Mouse (Mus musculus) megakaryocyte, embryonic 14.5 days (primary cell): ENCODE results near the gene Sipa1l3. TPM values are rescaled to one million over a fixed set of nuclear protein-coding genes. Genes with fewer than 3 reads are reported as not detected.

Experiments used
- H3K27me3 ChIP-seq: replicated peaks from 2 replicates; pipeline ENCODE3; 2012; ENCODE audit warnings: inconsistent platforms
- H3K36me3 ChIP-seq: replicated peaks from 2 replicates; pipeline ENCODE3; 2012; ENCODE audit warnings: low read length, inconsistent platforms, mixed read lengths
- H3K4me1 ChIP-seq: 2 replicates; pipeline ENCODE4 v1.6.1; 2012; ENCODE audit warnings: inconsistent platforms
- H3K4me3 ChIP-seq: replicated peaks from 2 replicates; pipeline ENCODE3; 2012; ENCODE audit warnings: moderate library complexity, mild to moderate bottlenecking, inconsistent platforms
- H3K9me3 ChIP-seq: 2 replicates; pipeline ENCODE4 v1.6.1; 2012; ENCODE audit warnings: inconsistent platforms
- FLI1 ChIP-seq: IDR thresholded peaks from 2 replicates; pipeline ENCODE4 v1.6.1; 2012; ENCODE audit warnings: low read length, inconsistent platforms, mixed read lengths
- GATA1 ChIP-seq: IDR thresholded peaks from 3 replicates; pipeline ENCODE4 v1.6.1; 2012; ENCODE audit warnings: mixed read lengths, low read length, inconsistent platforms, borderline replicate concordance
- polyA plus RNA-seq: library from polyadenylated mRNA; stranded (reverse); fragments of >175 nt; gene quantifications from 2 replicates; pipeline ENCODE4 v1.2.3, GENCODE M21; 2012; ENCODE audit warnings: low replicate concordance; ENCODE audit not compliant: insufficient read depth

The Sipa1l3 gene
- polyA plus RNA-seq, 1 experiment, result 27.5 TPM

- H3K27me3 ChIP-seq, result peaks cover 3% of the 10 kb centered on the region
- H3K4me3 ChIP-seq, result no peak overlapping the region
- TF ChIP-seq FLI1 (no peak), GATA1 (no peak)
- no peaks in the 10 kb centered on the region for H3K36me3 ChIP-seq
- peaks cover 2% of the 10 kb centered on the region; the same call in 1 of the 2 replicates for H3K9me3 ChIP-seq
- no peaks in the 10 kb centered on the region; the same call in 1 of the 2 replicates for H3K4me1 ChIP-seq
Observed at GRCm38 (mm10) chr7:29466585-29466984, 51.9 kb downstream of the Sipa1l3 start.

- Histone ChIP-seq H3K4me3 (no peak overlapping the region), H3K27me3 (peaks cover 4% of the 10 kb centered on the region)
- TF ChIP-seq GATA1, result no peak
- no peak for TF ChIP-seq FLI1
Observed at GRCm38 (mm10) chr7:29465736-29466135, 52.7 kb downstream of the Sipa1l3 start.

GRCm38 (mm10) chr7:29462820-29463219 lies 55.6 kb downstream of the Sipa1l3 start:
- peaks cover 4% of the 10 kb centered on the region for H3K27me3 ChIP-seq
- H3K36me3 ChIP-seq, result peaks cover 2% of the 10 kb centered on the region
- H3K4me1 ChIP-seq, result peaks cover 2% of the 10 kb centered on the region; the same call in 1 of the 2 replicates
- peaks cover 16% of the 10 kb centered on the region for H3K9me3 ChIP-seq
- H3K4me3 ChIP-seq, result no peak overlapping the region
- no peak for TF ChIP-seq GATA1
- no peak for TF ChIP-seq FLI1

More at GRCm38 (mm10) chr7:29465736-29466135, 52.7 kb downstream of the Sipa1l3 start:
- Histone ChIP-seq H3K36me3 (peaks cover 2% of the 10 kb centered on the region), H3K4me1 (no peaks in the 10 kb centered on the region; the same call in 1 of the 2 replicates), H3K9me3 (peaks cover 10% of the 10 kb centered on the region)

- Histone ChIP-seq H3K4me1 (peaks cover 5% of the 10 kb centered on the region; the same call in 1 of the 2 replicates), H3K4me3 (no peak overlapping the region), H3K9me3 (peaks cover 16% of the 10 kb centered on the region), H3K36me3 (peaks cover 2% of the 10 kb centered on the region), H3K27me3 (peaks cover 4% of the 10 kb centered on the region)
- TF ChIP-seq GATA1 (no peak), FLI1 (no peak)
Observed at GRCm38 (mm10) chr7:29462178-29462577, 56.3 kb downstream of the Sipa1l3 start.

- Histone ChIP-seq H3K27me3 (peaks cover 4% of the 10 kb centered on the region), H3K4me1 (peaks cover 5% of the 10 kb centered on the region; the same call in 1 of the 2 replicates), H3K9me3 (peaks cover 16% of the 10 kb centered on the region), H3K4me3 (no peak overlapping the region), H3K36me3 (peaks cover 2% of the 10 kb centered on the region)
- TF ChIP-seq FLI1, result no peak
- TF ChIP-seq GATA1, result no peak
Observed at GRCm38 (mm10) chr7:29461557-29461956, 56.9 kb downstream of the Sipa1l3 start.

- H3K4me3 ChIP-seq, result no peak overlapping the region
- peaks cover 8% of the 10 kb centered on the region; the same call in 1 of the 2 replicates for H3K4me1 ChIP-seq
- peaks cover 4% of the 10 kb centered on the region for H3K27me3 ChIP-seq
- peaks cover 2% of the 10 kb centered on the region for H3K36me3 ChIP-seq
- no peak for TF ChIP-seq FLI1
- TF ChIP-seq GATA1, result no peak
- peaks cover 16% of the 10 kb centered on the region for H3K9me3 ChIP-seq
Observed at GRCm38 (mm10) chr7:29458889-29459740, 59.3 kb downstream of the Sipa1l3 start.

- Histone ChIP-seq H3K4me1 (peaks cover 16% of the 10 kb centered on the region; the same call in 1 of the 2 replicates), H3K27me3 (peaks cover 4% of the 10 kb centered on the region), H3K9me3 (peaks cover 16% of the 10 kb centered on the region), H3K4me3 (no peak overlapping the region), H3K36me3 (peaks cover 2% of the 10 kb centered on the region)
- TF ChIP-seq FLI1 (no peak), GATA1 (no peak)
Observed at GRCm38 (mm10) chr7:29457772-29458171, 60.7 kb downstream of the Sipa1l3 start.

GRCm38 (mm10) chr7:29456716-29457115 lies 61.7 kb downstream of the Sipa1l3 start:
- Histone ChIP-seq H3K9me3 (peaks cover 16% of the 10 kb centered on the region), H3K27me3 (peaks cover 4% of the 10 kb centered on the region), H3K4me1 (peaks cover 16% of the 10 kb centered on the region; the same call in 1 of the 2 replicates), H3K4me3 (no peak overlapping the region), H3K36me3 (peaks cover 2% of the 10 kb centered on the region)
- TF ChIP-seq FLI1, result no peak
- no peak for TF ChIP-seq GATA1

- no peaks in the 10 kb centered on the region for H3K36me3 ChIP-seq
- peaks cover 4% of the 10 kb centered on the region for H3K9me3 ChIP-seq
- H3K4me1 ChIP-seq, result peaks cover 16% of the 10 kb centered on the region; the same call in 1 of the 2 replicates
- peaks cover 2% of the 10 kb centered on the region for H3K27me3 ChIP-seq
- H3K4me3 ChIP-seq, result no peak overlapping the region
- TF ChIP-seq GATA1 (no peak), FLI1 (no peak)
Observed at GRCm38 (mm10) chr7:29455591-29455990, 62.9 kb downstream of the Sipa1l3 start.

GRCm38 (mm10) chr7:29454965-29455364 lies 63.5 kb downstream of the Sipa1l3 start:
- TF ChIP-seq FLI1, result no peak
- TF ChIP-seq GATA1, result no peak

More at GRCm38 (mm10) chr7:29454965-29455364, 63.5 kb downstream of the Sipa1l3 start:
- Histone ChIP-seq H3K9me3 (no peaks in the 10 kb centered on the region), H3K36me3 (no peaks in the 10 kb centered on the region), H3K27me3 (peaks cover 2% of the 10 kb centered on the region), H3K4me1 (peaks cover 16% of the 10 kb centered on the region; the same call in 1 of the 2 replicates), H3K4me3 (no peak overlapping the region)
